Mouse (Mus musculus) adrenal gland, postnatal 36 days (tissue): ENCODE measurements at regions not wholly inside any gene's neighbourhood (a gene's known extent, or its start where the extent isn't known, plus 50 kb on each side); places are given as distances from the start of the nearest gene placed in this dataset.

Source experiments
- DNase-seq, 2 experiments: peaks; one replicate each; pipeline ENCODE4 v3.0.0; 2021; ENCODE audit warnings: mixed read lengths in 1 of 2

DNA sequence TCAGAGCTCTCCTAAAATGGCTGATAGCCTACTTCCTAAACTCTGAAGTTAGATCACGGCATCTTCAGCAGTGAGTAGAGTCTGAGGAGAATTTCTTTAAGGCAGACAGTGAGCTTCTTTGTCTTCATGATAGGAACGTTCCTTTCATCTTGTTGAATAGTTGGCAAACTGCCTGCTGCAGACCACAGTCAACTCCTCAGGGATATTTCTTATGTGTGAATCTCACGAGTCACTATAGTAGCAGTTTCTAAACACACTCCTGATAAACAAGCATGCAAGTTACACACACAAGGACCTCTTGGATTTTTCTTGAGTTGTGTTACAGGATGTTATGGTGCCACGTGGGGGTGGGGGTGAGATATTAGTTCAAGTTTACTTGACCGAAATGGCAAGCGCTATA, 205.2 kb downstream of the Gm11077 start:
- DNase-seq, result no peak

- no peak for DNase-seq
Measured at GRCm38 (mm10) chr6:140938025-140938424, 208.9 kb downstream of the Gm11077 start.

GRCm38 (mm10) chr6:140946720-140947119, 217.6 kb downstream of the Gm11077 start:
- no peak for DNase-seq

GRCm38 (mm10) chr6:140950483-140950882, 221.4 kb downstream of the Gm11077 start:
- DNase-seq, result no peak

- no peak for DNase-seq
Measured at GRCm38 (mm10) chr6:140953256-140953655, 224.2 kb downstream of the Gm11077 start.

DNA sequence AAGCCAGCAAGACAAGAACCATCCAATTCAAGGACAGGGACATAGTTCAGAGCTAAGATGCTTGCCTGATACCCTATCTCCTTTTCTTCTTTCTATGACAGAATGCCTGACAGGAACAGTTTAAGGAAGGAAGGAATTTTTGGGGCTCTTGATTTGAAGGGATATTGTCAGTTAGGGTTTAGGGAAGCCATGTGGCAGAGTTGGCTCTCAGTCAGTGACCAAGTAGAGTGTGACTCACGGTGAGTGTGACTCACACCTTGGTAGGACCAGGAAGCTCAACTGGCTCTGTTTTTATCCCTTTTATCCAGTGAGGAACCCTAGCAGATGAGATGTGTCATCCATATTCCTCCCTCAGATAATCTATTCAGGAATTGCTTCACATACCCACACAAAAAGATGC, 224.6 kb downstream of the Gm11077 start:
- DNase-seq, result peak; percentile 19 to 23

- peak in 1 of 2 experiments; percentile 1 for DNase-seq
Measured at GRCm38 (mm10) chr6:140955751-140956521, 226.9 kb downstream of the Gm11077 start.

DNA sequence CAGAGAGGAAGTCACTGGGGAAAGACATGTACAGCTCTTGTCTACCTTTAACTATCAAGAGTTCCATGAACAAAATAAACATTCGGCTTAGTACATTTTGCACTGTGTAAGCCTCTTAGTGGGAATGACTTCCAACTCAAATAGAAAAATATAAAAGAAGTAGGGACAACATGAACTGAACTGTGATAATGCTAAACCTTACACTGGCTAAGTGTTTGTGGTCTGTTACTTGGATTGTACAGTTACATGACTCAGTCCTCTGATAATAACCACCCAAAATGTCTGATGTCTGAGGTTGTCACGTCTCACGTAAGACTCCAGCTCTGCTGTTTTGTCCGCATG, 227.4 kb downstream of the Gm11077 start:
- DNase-seq, result no peak

GRCm38 (mm10) chr6:140961987-140962386, 232.9 kb downstream of the Gm11077 start:
- DNase-seq, result no peak

DNA sequence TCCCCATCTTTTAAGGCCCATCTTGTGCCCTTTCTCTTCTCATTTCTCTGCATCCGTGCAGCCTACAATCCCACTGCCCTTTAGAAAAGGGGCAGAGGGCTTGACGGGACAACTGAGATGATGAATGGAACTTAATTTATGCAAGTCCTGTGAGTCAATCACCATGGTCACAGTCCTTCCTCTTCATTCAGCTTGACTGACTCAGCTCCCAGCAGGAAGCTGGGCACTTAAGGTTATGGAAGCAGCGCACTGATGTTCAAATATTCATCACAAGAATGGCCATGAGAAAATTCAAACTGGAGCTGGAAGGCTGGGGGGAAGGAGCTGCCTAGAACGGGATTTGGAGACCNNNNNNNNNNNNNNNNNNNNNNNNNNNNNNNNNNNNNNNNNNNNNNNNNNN, 233.5 kb downstream of the Gm11077 start:
- no peak for DNase-seq

DNA sequence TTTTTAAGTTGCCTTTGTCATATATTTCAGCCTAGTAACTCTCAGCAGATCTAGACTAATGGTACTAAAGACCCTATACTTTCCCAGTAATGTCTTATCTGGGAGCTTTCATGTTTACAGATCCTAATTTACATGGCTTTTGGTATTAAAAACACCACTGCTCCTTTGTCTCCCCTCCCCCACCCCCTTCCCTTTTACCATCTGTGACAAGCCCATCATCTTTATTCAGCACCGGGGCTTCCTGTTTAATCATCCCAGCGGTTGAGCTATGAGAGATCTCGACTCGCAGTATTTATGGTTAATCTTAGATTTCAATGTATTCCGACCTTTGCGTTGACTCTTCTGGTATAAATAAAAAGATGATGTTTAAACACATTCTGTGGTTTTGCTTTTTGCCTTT, 244.6 kb downstream of the Gm11077 start:
- no peak for DNase-seq

DNA sequence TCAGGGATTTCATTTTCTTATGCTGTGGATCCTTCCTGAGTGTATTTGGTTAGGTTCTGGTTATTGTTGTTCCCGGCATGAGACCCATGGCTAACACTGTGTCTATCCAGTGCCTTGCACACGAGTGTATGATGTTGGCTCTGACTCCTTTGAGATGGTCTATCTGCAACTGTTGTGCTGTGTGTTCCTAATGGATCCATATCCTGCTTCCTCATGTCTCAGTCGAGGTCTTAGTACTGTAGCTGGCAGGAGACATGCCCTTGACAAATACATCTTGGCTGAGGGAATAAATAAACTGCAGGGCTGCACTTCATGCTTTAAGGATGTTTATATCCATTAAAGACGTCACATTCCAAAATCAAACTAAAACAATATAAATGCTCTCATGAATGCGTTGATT, 247.9 kb downstream of the Gm11077 start:
- no peak for DNase-seq

GRCm38 (mm10) chr6:140983610-140984009, 254.5 kb downstream of the Gm11077 start:
- no peak for DNase-seq

GRCm38 (mm10) chr6:140984249-140984648, 255.2 kb downstream of the Gm11077 start:
- DNase-seq, result no peak

DNA sequence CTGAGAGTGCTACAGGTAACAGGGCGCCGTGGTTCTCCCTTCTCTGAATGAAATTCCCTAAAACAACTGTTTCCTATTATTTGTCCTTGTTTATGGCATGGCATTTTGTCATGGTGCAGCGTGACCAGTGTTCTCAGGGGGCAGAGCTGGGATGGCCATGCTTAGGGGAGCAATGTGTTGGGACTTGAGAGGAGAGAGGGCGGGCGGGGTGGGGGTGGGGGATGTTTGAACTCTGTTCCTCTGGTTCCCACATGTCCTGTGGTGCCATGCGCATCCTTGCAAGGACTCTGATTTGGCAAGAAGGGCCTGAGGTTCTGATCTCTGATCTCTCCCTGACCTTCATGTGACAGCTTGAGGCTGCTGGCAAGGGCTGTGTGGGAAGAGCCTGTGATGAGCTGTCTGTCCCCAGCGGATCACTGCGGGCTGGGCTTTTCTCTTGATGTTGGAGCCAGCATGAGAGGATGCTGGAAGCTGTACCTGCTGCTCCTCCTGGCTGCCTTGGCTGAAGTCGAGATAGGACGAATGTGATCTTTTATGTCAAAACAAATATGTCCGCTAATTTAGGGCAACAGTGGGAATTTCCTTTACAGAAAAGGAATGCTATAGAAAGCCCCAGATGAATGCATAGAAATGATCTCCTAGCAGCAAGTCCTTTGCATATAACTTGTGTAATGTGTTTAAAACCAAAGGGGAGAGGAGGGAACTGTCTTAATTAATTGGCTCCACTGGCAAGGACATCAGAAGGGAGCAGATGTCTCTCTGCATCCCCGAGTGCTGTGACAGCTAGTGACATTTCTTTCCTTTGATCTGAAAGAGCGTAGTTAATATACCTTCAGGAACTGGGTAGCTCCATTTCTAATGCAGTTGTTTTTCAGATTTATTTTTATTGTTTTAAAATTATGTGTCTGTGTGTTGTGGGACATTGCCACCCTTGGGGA, 255.2 kb upstream of the Pde3a start:
- peak in 1 of 2 experiments; percentile 27 for DNase-seq

- DNase-seq, result peak in 1 of 2 experiments; percentile 24
Measured at GRCm38 (mm10) chr6:140995340-140996135, 253.5 kb upstream of the Pde3a start.

DNA sequence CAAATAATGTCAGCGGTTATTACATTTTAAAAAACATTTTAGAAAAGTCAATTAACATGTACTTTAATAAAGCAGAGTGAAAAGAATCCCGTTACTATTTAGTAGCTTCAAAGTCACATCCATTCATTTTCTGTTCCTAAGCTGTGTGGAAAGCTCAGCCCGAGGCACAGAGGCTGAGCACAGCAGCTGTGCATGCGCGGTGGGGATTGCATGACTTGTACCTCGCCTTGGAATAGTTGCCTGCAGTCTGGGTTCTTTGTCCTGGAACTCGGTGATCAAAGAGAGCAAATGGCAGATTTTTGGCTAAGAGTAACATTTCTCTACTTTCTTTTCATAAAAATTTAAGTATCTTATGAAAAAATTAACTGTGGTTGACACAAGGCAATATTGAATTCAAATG, 251.0 kb upstream of the Pde3a start:
- DNase-seq, result no peak

DNA sequence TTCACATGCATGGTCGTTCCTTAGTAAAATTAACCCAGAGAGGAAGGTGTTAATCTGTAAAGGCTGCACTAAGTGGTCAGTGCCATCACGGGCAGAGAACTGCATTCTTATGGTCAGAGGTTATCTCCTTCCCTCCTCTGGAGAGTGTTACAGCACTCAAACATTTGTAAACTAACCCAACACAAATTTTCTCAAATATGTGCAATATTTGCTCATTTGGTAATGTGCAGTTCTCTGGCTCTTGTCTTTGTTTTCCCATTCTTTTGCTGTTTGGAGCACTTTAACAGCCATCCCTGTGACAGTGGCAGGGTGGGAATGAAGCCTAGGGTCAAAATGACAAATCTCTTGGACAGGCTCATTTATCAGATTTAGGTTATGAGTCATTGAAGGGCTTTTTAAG, 248.5 kb upstream of the Pde3a start:
- no peak for DNase-seq

DNA sequence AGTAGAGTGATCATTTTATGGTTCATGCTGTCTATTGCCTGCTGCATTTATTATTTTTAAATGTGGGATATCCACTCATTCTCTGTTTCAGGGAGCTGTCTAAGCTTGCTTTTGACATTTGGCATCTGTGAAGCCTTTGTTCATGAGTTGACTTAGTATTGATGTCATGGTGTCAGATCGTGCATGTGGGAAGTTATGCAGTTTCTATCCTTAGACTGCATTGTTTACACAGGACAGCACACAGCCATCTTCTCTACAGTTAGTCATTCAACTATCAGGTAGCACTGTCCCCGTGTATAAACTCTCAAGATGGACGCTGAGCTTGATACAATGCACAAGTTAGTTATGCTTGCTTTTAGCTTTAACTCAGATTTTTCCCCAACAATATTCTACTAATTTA, 247.8 kb upstream of the Pde3a start:
- no peak for DNase-seq

- DNase-seq, result no peak
Measured at GRCm38 (mm10) chr6:141015055-141015681, 233.9 kb upstream of the Pde3a start.

GRCm38 (mm10) chr6:141023501-141023900, 225.6 kb upstream of the Pde3a start:
- no peak for DNase-seq

DNA sequence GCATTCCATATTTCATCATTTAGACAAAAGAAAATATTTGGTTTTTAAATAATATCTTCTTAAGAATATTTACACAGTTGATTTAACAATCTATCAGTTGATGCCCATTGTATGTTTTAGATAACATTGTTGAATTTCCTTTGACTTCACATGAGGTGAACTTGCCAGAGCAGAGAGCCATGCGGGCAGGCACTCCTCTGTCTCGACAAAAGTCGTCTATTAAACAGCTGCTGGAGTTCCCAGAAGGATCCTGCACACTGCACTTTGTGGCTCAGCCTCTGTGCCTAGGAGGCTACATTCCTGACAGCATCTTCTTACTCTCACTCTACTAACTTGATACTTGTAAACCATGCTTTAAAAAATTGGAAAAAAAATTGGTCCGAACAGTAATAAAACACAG, 221.7 kb upstream of the Pde3a start:
- no peak for DNase-seq
